Mouse (Mus musculus): ENCODE results near the gene Bhlha9. TPM values are rescaled to one million over a fixed set of nuclear protein-coding genes. Genes with fewer than 3 reads are reported as not detected.

The Bhlha9 gene
- total RNA-seq, 1 experiment = not detected

- in situ Hi-C loops (cut with MboI; ENCODE audit: low sequenced_read_pairs in 2 of 2, unreplicated experiment in 2 of 2) = no loop called here
- Histone ChIP-seq H3K9ac (ENCODE audit: insufficient read depth, low read depth, low read length, poor library complexity, severe bottlenecking) (no peak overlapping the region), H3K27ac (ENCODE audit: insufficient read depth, low read depth, low read length, poor library complexity, severe bottlenecking) (no peak overlapping the region), H3K4me3 (ENCODE audit: insufficient read depth in 1 of 2, low read depth in 1 of 2, low read length in 2 of 2, poor library complexity in 1 of 2, severe bottlenecking in 1 of 2) (no peak overlapping the region), H3K36me3 (ENCODE audit: control insufficient read depth, insufficient read depth, low read length, poor library complexity, severe bottlenecking) (no peaks in the 10 kb centered on the region), H3K4me1 (ENCODE audit: control insufficient read depth in 2 of 2, insufficient read depth in 2 of 2, low read length in 2 of 2, poor library complexity in 1 of 2) (no peaks in the 10 kb centered on the region), H3K9me3 (ENCODE audit: control insufficient read depth, insufficient read depth, low read depth, low read length) (no peaks in the 10 kb centered on the region)
- no peak for DNase-seq (ENCODE audit: low read depth, low spot score)
- no peak for TF ChIP-seq HCFC1 (IDR thresholded peaks at IDR 0.05; ENCODE audit: borderline replicate concordance, insufficient read depth, low read length)
- TF ChIP-seq CHD2 (IDR thresholded peaks at IDR 0.05; ENCODE audit: low read depth, low read length) = no peak
- TF ChIP-seq ZC3H11A (IDR thresholded peaks at IDR 0.05; ENCODE audit: borderline replicate concordance, low read depth, low read length) = no peak
- TF ChIP-seq ZNF384 (IDR thresholded peaks at IDR 0.05; ENCODE audit: low read depth, low read length) = no peak
Observed at GRCm38 (mm10) chr11:76639269-76639985, 32.8 kb upstream of the Bhlha9 start.

DNA sequence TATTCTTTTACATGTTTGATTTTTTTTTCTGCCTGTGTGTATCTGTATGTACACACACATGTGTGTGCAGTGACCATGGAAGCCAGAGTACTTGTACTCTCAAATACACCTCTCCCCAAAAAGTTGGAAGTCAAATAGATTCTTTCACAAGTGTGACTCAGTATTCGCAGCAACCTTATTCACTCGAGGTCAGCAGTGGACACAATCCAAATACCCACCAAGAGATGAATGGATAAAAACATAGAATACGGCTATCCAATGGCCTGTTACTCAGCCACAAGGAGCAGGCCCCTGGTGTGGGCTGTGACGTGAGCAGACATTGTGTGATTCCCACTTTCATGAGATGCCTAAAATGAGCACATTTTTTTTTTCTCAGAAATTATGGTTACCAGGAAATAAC is 32.0 kb upstream of the Bhlha9 start:
- Histone ChIP-seq H3K27ac (ENCODE audit: insufficient read depth, low read depth, low read length, poor library complexity, severe bottlenecking) (no peak overlapping the region), H3K4me1 (ENCODE audit: control insufficient read depth in 2 of 2, insufficient read depth in 2 of 2, low read length in 2 of 2, poor library complexity in 1 of 2) (no peaks in the 10 kb centered on the region), H3K9me3 (ENCODE audit: control insufficient read depth, insufficient read depth, low read depth, low read length) (no peaks in the 10 kb centered on the region), H3K4me3 (ENCODE audit: insufficient read depth in 1 of 2, low read depth in 1 of 2, low read length in 2 of 2, poor library complexity in 1 of 2, severe bottlenecking in 1 of 2) (no peak overlapping the region), H3K36me3 (ENCODE audit: control insufficient read depth, insufficient read depth, low read length, poor library complexity, severe bottlenecking) (no peaks in the 10 kb centered on the region), H3K9ac (ENCODE audit: insufficient read depth, low read depth, low read length, poor library complexity, severe bottlenecking) (no peak overlapping the region)
- in situ Hi-C loops (cut with MboI; ENCODE audit: low sequenced_read_pairs in 2 of 2, unreplicated experiment in 2 of 2) = no loop called here
- no peak for TF ChIP-seq ZC3H11A (IDR thresholded peaks at IDR 0.05; ENCODE audit: borderline replicate concordance, low read depth, low read length)
- no peak for TF ChIP-seq HCFC1 (IDR thresholded peaks at IDR 0.05; ENCODE audit: borderline replicate concordance, insufficient read depth, low read length)
- TF ChIP-seq CHD2 (IDR thresholded peaks at IDR 0.05; ENCODE audit: low read depth, low read length) = no peak
- TF ChIP-seq ZNF384 (IDR thresholded peaks at IDR 0.05; ENCODE audit: low read depth, low read length) = no peak
- TF ChIP-seq MAFK (IDR thresholded peaks at IDR 0.05; ENCODE audit: insufficient read depth, low read depth, low read length) = no peak
- DNase-seq (ENCODE audit: low read depth, low spot score) = no peak

GRCm38 (mm10) chr11:76644257-76644656 is 28.0 kb upstream of the Bhlha9 start:
- in situ Hi-C loops (cut with MboI; ENCODE audit: low sequenced_read_pairs in 2 of 2, unreplicated experiment in 2 of 2) = no loop called here
- Histone ChIP-seq H3K9ac (ENCODE audit: insufficient read depth, low read depth, low read length, poor library complexity, severe bottlenecking) (no peak overlapping the region), H3K9me3 (ENCODE audit: control insufficient read depth, insufficient read depth, low read depth, low read length) (no peaks in the 10 kb centered on the region)

DNA sequence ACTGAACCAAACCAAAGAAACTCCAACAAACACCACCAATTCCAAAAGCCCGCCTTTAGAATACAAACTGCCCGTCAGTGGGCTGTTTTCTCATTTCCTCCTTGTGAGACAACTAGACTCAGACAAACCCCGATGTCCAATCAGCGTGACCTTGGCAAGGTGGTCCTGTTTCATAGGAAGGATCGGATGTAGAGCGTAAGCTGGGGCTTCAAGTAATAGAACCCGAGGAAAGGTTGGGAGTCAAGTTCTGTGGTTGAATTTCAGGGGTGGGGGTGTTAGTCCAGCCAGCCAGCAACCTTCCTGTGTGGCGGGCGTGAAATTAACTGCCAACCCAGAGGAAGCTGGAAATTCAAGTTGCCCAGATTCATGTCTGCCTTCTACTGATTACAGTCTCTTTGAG is 27.2 kb upstream of the Bhlha9 start:
- in situ Hi-C loops (cut with MboI; ENCODE audit: low sequenced_read_pairs in 2 of 2, unreplicated experiment in 2 of 2) = no loop called here
- DNase-seq (ENCODE audit: low read depth, low spot score) = no peak
- Histone ChIP-seq H3K4me3 (ENCODE audit: insufficient read depth in 1 of 2, low read depth in 1 of 2, low read length in 2 of 2, poor library complexity in 1 of 2, severe bottlenecking in 1 of 2) (no peak overlapping the region), H3K9ac (ENCODE audit: insufficient read depth, low read depth, low read length, poor library complexity, severe bottlenecking) (no peak overlapping the region), H3K9me3 (ENCODE audit: control insufficient read depth, insufficient read depth, low read depth, low read length) (no peaks in the 10 kb centered on the region), H3K27ac (ENCODE audit: insufficient read depth, low read depth, low read length, poor library complexity, severe bottlenecking) (no peak overlapping the region), H3K36me3 (ENCODE audit: control insufficient read depth, insufficient read depth, low read length, poor library complexity, severe bottlenecking) (no peaks in the 10 kb centered on the region), H3K4me1 (ENCODE audit: control insufficient read depth in 2 of 2, insufficient read depth in 2 of 2, low read length in 2 of 2, poor library complexity in 1 of 2) (peaks cover 0 to 3% of the 10 kb centered on the region in 2 experiments; a peak in 2 of 4 replicates)
- TF ChIP-seq CHD2 (IDR thresholded peaks at IDR 0.05; ENCODE audit: low read depth, low read length) (no peak), ZNF384 (IDR thresholded peaks at IDR 0.05; ENCODE audit: low read depth, low read length) (no peak), HCFC1 (IDR thresholded peaks at IDR 0.05; ENCODE audit: borderline replicate concordance, insufficient read depth, low read length) (no peak), ZC3H11A (IDR thresholded peaks at IDR 0.05; ENCODE audit: borderline replicate concordance, low read depth, low read length) (no peak), MAFK (IDR thresholded peaks at IDR 0.05; ENCODE audit: insufficient read depth, low read depth, low read length) (no peak)

More at GRCm38 (mm10) chr11:76644257-76644656, 28.0 kb upstream of the Bhlha9 start:
- Histone ChIP-seq H3K36me3 (ENCODE audit: control insufficient read depth, insufficient read depth, low read length, poor library complexity, severe bottlenecking) (no peaks in the 10 kb centered on the region), H3K27ac (ENCODE audit: insufficient read depth, low read depth, low read length, poor library complexity, severe bottlenecking) (no peak overlapping the region), H3K4me3 (ENCODE audit: insufficient read depth in 1 of 2, low read depth in 1 of 2, low read length in 2 of 2, poor library complexity in 1 of 2, severe bottlenecking in 1 of 2) (no peak overlapping the region), H3K4me1 (ENCODE audit: control insufficient read depth in 2 of 2, insufficient read depth in 2 of 2, low read length in 2 of 2, poor library complexity in 1 of 2) (peaks cover 0 to 3% of the 10 kb centered on the region in 2 experiments; a peak in 2 of 4 replicates)
- no peak for TF ChIP-seq CHD2 (IDR thresholded peaks at IDR 0.05; ENCODE audit: low read depth, low read length)
- TF ChIP-seq ZC3H11A (IDR thresholded peaks at IDR 0.05; ENCODE audit: borderline replicate concordance, low read depth, low read length) = no peak
- TF ChIP-seq HCFC1 (IDR thresholded peaks at IDR 0.05; ENCODE audit: borderline replicate concordance, insufficient read depth, low read length) = no peak
- no peak for TF ChIP-seq ZNF384 (IDR thresholded peaks at IDR 0.05; ENCODE audit: low read depth, low read length)
- TF ChIP-seq MAFK (IDR thresholded peaks at IDR 0.05; ENCODE audit: insufficient read depth, low read depth, low read length) = no peak
- no peak for DNase-seq (ENCODE audit: low read depth, low spot score)

Data from ES-E14 (cell line).